Mouse (Mus musculus) naive thymus-derived CD4-positive, alpha-beta T cell, adult 5 months (primary cell): Measurements from ENCODE around the gene Mrpl22. TPM values are rescaled to one million over a fixed set of nuclear protein-coding genes. Genes with fewer than 3 reads are reported as not detected.

Experiments
- polyA plus RNA-seq: library from polyadenylated mRNA; unstranded; fragments of 100-300 nt; shearing (Covaris generic); gene quantifications from one replicate; pipeline ENCODE4 v1.2.1, GENCODE M21; 2017

The Mrpl22 gene
- 32.3 TPM for polyA plus RNA-seq

DNA sequence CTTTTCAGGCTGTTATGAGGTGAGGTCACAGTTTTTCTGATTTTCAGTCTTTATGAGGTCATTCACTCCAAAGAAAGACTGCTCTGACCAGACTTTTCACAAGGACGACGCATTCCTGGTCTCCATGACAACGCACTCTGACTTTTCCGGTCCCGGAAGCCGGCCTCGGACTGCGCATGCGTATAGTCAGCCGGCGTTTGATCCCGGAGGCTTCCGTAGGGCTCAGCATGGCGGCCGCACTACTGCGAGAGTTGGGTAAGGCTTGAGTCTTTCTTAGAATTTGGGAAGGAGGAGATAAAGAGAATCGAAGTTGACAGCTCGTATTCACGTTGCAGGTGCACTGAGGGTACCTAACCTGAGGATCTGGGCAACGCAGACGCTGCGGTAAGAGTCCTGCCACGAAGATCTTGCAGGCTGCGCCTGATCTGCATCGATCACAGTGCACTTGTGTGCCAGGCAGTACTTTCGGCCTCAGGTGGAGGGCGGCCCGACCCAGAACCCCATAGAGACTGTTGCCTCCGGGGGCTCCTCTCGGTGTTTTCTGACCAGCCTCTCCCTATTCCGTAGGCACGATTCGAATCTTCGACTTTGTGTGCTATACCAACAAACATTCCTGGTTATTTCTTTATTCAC is at the start of gene Mrpl22:
Gene Mrpl22 (plus strand): TSS at position 203 of the 633 bp plus-strand sequence.

DNA sequence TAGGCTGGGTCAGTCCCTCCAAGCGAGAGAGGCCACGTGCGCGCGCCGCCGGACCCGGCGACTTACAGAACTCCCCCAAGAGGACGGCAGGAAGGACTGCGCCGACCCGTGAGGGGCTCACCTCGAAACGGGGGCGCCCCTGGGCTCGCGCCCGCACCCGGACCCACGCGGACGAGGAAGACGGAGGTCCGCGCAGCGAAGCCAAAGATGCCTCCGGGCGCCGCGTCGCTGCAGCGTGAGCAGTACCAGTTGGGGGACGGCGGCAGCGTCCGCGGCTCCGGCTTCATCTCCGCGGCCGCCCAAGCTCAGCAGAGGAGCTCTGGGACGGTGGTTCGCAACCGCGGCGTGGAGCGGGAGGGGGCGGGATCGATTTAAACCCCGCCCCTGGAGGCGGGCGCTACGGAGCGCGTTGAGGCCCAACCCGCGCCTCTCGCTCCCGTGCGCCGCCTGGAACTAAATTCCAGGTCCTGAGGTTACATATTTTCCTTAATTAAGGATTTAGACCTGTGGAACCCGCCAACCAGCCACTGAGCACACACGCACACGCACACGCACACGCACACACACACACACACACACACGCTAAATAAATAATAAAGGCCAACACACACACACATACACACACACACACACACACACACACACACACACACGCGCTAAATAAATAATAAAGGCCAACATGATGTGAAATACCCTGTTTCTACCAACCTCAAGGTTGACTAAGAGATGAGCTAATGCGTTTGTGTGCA is 3.1 kb upstream of the Mrpl22 start, which contains the start of gene Gemin5:
Gene Gemin5 (minus strand): TSS at position 373 of the 749 bp plus-strand sequence.

DNA sequence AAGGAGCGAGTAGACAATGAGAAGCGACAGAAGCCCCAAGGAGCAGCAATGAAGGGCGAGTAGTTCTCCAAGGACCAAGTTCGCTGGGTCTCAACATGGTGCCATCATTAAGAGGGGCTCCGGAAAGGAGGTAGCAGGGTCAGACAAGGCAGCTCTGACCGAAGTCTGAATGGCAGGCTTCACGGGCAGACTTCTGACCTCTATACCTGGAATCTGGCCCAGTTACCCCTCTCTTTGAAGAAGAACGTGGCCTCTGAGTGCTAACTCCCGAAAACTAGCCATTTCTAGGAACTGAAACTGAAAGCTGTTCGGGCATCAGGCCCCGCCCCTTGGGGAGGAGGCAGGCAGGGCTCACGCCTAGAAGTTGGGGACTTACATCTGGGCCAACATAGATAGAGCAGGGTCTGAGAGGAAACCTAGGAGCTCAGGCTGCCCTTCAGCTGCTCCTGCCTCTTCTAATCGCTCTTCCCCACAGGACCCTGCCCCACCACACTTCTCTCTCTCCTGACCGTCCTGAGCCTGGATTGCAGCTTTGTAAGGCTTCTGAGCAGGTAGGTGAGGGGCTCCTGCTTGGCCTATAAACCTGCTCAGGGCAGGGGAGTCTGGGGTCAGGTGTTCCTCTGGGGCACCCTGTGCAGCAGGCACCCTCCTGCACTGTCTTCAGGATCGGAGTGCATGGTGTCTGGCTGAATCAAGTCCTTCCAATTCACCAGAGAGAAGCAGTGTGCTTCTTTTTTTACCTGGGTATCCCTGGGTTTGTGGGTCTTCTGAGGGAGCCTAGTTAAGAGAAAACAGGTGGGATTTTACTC is 28.0 kb downstream of the Mrpl22 start, which contains the start of the genes Igtp and Irgm2:
Gene Igtp (plus strand): TSS at position 328 of the 809 bp plus-strand sequence.
Gene Irgm2 (plus strand): TSS at position 390 of the 809 bp plus-strand sequence.

Other genes starting within 250 kb of the Mrpl22 start
- 123 TPM for gene Larp1, start 162.6 kb upstream of the Mrpl22 start, polyA plus RNA-seq
- not detected for gene Gm12248, start 78.5 kb upstream of the Mrpl22 start, polyA plus RNA-seq
- 86.2 TPM for gene Cnot8, start 67.5 kb upstream of the Mrpl22 start, polyA plus RNA-seq
- 18.5 TPM for gene Gemin5, start 3.1 kb upstream of the Mrpl22 start, polyA plus RNA-seq
- 397 TPM for gene Igtp, start 27.9 kb downstream of the Mrpl22 start, polyA plus RNA-seq
- 103 TPM for gene Irgm2, start 28.0 kb downstream of the Mrpl22 start, polyA plus RNA-seq
- not detected for gene 4930438A08Rik, start 103.1 kb downstream of the Mrpl22 start, polyA plus RNA-seq
- 45.8 TPM for gene Zfp692, start 135.4 kb downstream of the Mrpl22 start, polyA plus RNA-seq
- 38.4 TPM for gene Zfp672, start 158.7 kb downstream of the Mrpl22 start, polyA plus RNA-seq
- gene Sh3bp5l, start 159.1 kb downstream of the Mrpl22 start, polyA plus RNA-seq, result 23.2 TPM
- not detected for gene Lypd8, start 207.4 kb downstream of the Mrpl22 start, polyA plus RNA-seq
- not detected for gene 1810065E05Rik, start 249.4 kb downstream of the Mrpl22 start, polyA plus RNA-seq